Mouse (Mus musculus) CH12.LX (cell line): ENCODE data around the gene Extl1. TPM values are rescaled to one million over a fixed set of nuclear protein-coding genes. Genes with fewer than 3 reads are reported as not detected.

ENCODE experiments used
- DNase-seq: peaks from one replicate; pipeline ENCODE4 v3.0.0-alpha.2; 2013; ENCODE audit errors: extremely low read depth
- H3K27ac ChIP-seq: 2 replicates; pipeline ENCODE4 v1.5.1; 2012; ENCODE audit warnings: low read depth, mild to moderate bottlenecking, control low read depth, moderate library complexity; ENCODE audit not compliant: insufficient read depth
- H3K27me3 ChIP-seq: replicated peaks from 2 replicates; pipeline ENCODE3; 2012; ENCODE audit warnings: inconsistent platforms
- H3K36me3 ChIP-seq, 2 experiments: replicated peaks in 1 of 2; 2 replicates each; pipeline versions ENCODE3 to v1.6.1; 2012; ENCODE audit warnings: inconsistent platforms in 1 of 2, low read length in 1 of 2, mild to moderate bottlenecking in 1 of 2, mixed read lengths in 1 of 2, moderate library complexity in 1 of 2; ENCODE audit not compliant: control insufficient read depth in 1 of 2, insufficient read depth in 1 of 2
- H3K4me1 ChIP-seq, 2 experiments: 2 replicates each; pipeline ENCODE4 v1.6.1; 2012; ENCODE audit warnings: inconsistent platforms in 1 of 2, moderate library complexity in 1 of 2; ENCODE audit not compliant: insufficient read depth in 2 of 2, control insufficient read depth in 1 of 2
- H3K4me2 ChIP-seq: 2 replicates; pipeline ENCODE4 v1.6.1; 2012; ENCODE audit warnings: low read depth, mild to moderate bottlenecking, control low read depth; ENCODE audit not compliant: poor library complexity, insufficient read depth, severe bottlenecking
- H3K4me3 ChIP-seq, 3 experiments: fragments of 150-350 bp in 1 of 3; sonication (generic) in 1 of 3; replicated peaks in 1 of 3; 2 replicates each; pipeline versions ENCODE3 to v1.5.1; 2011 to 2012; ENCODE audit warnings: low read depth in 2 of 3, low read length in 2 of 3, mild to moderate bottlenecking in 2 of 3, moderate library complexity in 2 of 3, control low read depth in 1 of 3, improper control_type of control experiment in 1 of 3, inconsistent platforms in 1 of 3, mixed read lengths in 1 of 3; ENCODE audit not compliant: poor library complexity in 1 of 3
- H3K79me2 ChIP-seq: replicated peaks from 2 replicates; pipeline ENCODE4 v1.6.1; 2012; ENCODE audit warnings: mild to moderate bottlenecking, moderate library complexity; ENCODE audit not compliant: control insufficient read depth, poor library complexity, insufficient read depth, severe bottlenecking; ENCODE audit errors: extremely low read depth
- H3K9ac ChIP-seq: 2 replicates; pipeline ENCODE4 v1.6.1; 2012; ENCODE audit warnings: low read depth, mild to moderate bottlenecking, control low read depth, moderate library complexity; ENCODE audit not compliant: insufficient read depth
- H3K9me3 ChIP-seq: replicated peaks from 2 replicates; pipeline ENCODE3; 2012; ENCODE audit warnings: low read length, inconsistent platforms, mixed read lengths
- BHLHE40 ChIP-seq: IDR thresholded peaks from 2 replicates; pipeline ENCODE4 v1.6.1; 2011; ENCODE audit warnings: mild to moderate bottlenecking, low read depth, low read length, improper control_type of control experiment
- CHD2 ChIP-seq: IDR thresholded peaks from 2 replicates; pipeline ENCODE4 v1.6.1; 2011; ENCODE audit warnings: low read length, improper control_type of control experiment
- E2F4 ChIP-seq: IDR thresholded peaks from 2 replicates; pipeline ENCODE4 v1.6.1; 2011; ENCODE audit warnings: low read depth, low read length, improper control_type of control experiment; ENCODE audit not compliant: insufficient replicate concordance
- ELF1 ChIP-seq: IDR thresholded peaks from 2 replicates; pipeline ENCODE4 v1.6.1; 2014; ENCODE audit warnings: low read depth, mild to moderate bottlenecking, inconsistent platforms, low read length, improper control_type of control experiment
- EP300 ChIP-seq: IDR thresholded peaks from 2 replicates; pipeline ENCODE4 v1.6.1; 2011; ENCODE audit warnings: low read length, improper control_type of control experiment
- ETS1 ChIP-seq: conservative IDR thresholded peaks from 2 replicates; pipeline ENCODE4 v1.6.1; 2012; ENCODE audit warnings: low read depth, mild to moderate bottlenecking, inconsistent platforms, low read length, improper control_type of control experiment, moderate library complexity
- GABPA ChIP-seq: IDR thresholded peaks from 2 replicates; pipeline ENCODE4 v1.6.1; 2012; ENCODE audit warnings: low read depth, low read length, improper control_type of control experiment, inconsistent platforms; ENCODE audit not compliant: insufficient replicate concordance
- JUN ChIP-seq: IDR thresholded peaks from 2 replicates; pipeline ENCODE4 v1.6.1; 2011; ENCODE audit warnings: low read depth, mild to moderate bottlenecking, low read length, improper control_type of control experiment, moderate library complexity; ENCODE audit not compliant: insufficient read depth
- JUND ChIP-seq: conservative IDR thresholded peaks from 2 replicates; pipeline ENCODE4 v1.6.1; 2011; ENCODE audit warnings: low read depth, low read length, improper control_type of control experiment
- KAT2A ChIP-seq: IDR thresholded peaks from 2 replicates; pipeline ENCODE4 v1.6.1; 2012; ENCODE audit warnings: low read length, improper control_type of control experiment, inconsistent platforms; ENCODE audit not compliant: insufficient replicate concordance
- MYC ChIP-seq: IDR thresholded peaks from 2 replicates; pipeline ENCODE4 v1.6.1; 2011; ENCODE audit warnings: low read depth, mild to moderate bottlenecking, improper control_type of control experiment, low read length
- POLR2A ChIP-seq: IDR thresholded peaks from 2 replicates; pipeline ENCODE4 v1.6.1; 2011; ENCODE audit warnings: low read depth, mild to moderate bottlenecking, improper control_type of control experiment, low read length
- POLR2AphosphoS2 ChIP-seq: IDR thresholded peaks from 2 replicates; pipeline ENCODE4 v1.6.1; 2011; ENCODE audit warnings: low read depth, low read length, improper control_type of control experiment
- SIN3A ChIP-seq: IDR thresholded peaks from 2 replicates; pipeline ENCODE4 v1.6.1; 2012; ENCODE audit warnings: low read length, improper control_type of control experiment, inconsistent platforms
- SMC3 ChIP-seq: IDR thresholded peaks from 2 replicates; pipeline ENCODE4 v1.6.1; 2011; ENCODE audit warnings: low read depth, low read length, improper control_type of control experiment
- USF2 ChIP-seq: conservative IDR thresholded peaks from 2 replicates; pipeline ENCODE4 v1.6.1; 2011; ENCODE audit warnings: low read depth, low read length, improper control_type of control experiment
- ZNF384 ChIP-seq: IDR thresholded peaks from 2 replicates; pipeline ENCODE4 v1.6.1; 2012; ENCODE audit warnings: low read depth, low read length, improper control_type of control experiment, inconsistent platforms
- dilution Hi-C: fragments of 300-500 bp; cut with MboI; formaldehyde crosslinking; loops from 2 replicates; pipeline ENCODE4 v1.14.3; 2020; ENCODE audit warnings: low sequenced_read_pairs; ENCODE audit not compliant: extremely low pct_unique_long_range_greater_than_20kb, extremely low pct_ligation_motif_present
- in situ Hi-C: fragments of 300-500 bp; cut with MboI; formaldehyde crosslinking; loops from 3 replicates; pipeline ENCODE4 v1.14.3; 2019; ENCODE audit warnings: low sequenced_read_pairs, low pct_ligation_motif_present, low pct_unique_long_range_greater_than_20kb, mixed read lengths
- polyA plus RNA-seq: library from polyadenylated mRNA; unstranded; fragments of >175 nt; gene quantifications from 2 replicates; pipeline ENCODE4 v1.2.1, GENCODE M21; 2012; ENCODE audit warnings: low read depth; ENCODE audit not compliant: insufficient read length
- total RNA-seq, 2 experiments: library from RNA; depleted of rRNA; stranded (reverse); fragments of 300-350 nt in 1 of 2; fragments of >200 nt in 1 of 2; gene quantifications; 2 replicates each; pipeline ENCODE4 v1.2.3; 2012 to 2014

Gene Extl1
- total and polyA plus RNA-seq, 3 experiments: 0.54 to 4.5 (median 1.6) TPM

DNA sequence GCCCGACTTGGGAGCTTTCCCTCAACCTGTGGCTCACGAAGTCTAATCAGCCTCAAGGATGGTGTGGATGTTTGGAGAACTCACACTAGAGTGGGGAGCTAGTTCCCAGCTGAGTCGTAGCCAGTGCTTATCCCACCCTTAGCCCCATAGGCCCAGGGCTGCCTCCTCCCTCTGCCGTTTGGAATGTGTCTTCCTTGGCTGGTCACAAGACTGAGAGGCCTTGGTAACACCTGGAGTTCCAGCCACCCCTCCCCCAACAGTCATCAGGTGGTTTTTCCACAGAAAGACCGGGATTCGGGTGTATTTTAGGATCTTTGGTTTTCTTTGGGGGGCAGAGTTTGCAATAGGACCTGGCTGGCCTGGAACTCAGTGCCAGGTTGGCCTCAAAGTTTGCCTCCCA is 33.0 kb downstream of the Extl1 start:
- Histone ChIP-seq H3K36me3 (peaks cover 0 to 3% of the 10 kb centered on the region in 2 experiments), H3K9ac (no peak overlapping the region), H3K4me1 (peaks cover 20 to 35% of the 10 kb centered on the region in 2 experiments), H3K27me3 (no peaks in the 10 kb centered on the region), H3K9me3 (peaks cover 9% of the 10 kb centered on the region), H3K4me2 (no peak overlapping the region), H3K79me2 (no peaks in the 10 kb centered on the region), H3K4me3 (no peak overlapping the region), H3K27ac (no peak overlapping the region)
- TF ChIP-seq JUN (no peak), MYC (no peak), SMC3 (no peak), GABPA (no peak), KAT2A (no peak)
- in situ Hi-C loops (loop anchor here (5.0 kb wide), 1 partner anchor 43 kb away; no protein-coding TSS in a partner anchor), dilution Hi-C loops (no loop called here)
- no peak for DNase-seq

DNA sequence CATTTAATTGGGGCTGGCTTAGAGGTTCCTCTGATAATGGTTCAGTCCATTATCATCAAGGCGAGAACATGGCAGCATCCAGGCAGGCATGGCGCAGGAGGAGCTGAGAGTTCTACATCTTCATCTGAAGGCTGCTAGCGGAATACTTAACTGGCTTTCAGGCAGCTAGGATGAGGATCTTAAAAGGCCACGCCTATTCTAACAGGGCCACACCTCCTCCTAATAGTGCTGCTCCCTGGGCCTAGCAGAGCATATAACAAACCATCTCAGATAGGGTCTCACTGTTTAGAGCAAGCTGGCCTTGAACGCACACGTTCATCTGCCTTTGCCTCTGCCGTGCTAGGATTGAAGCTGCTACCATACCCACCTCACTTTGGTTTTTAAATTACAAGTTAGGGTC is 33.8 kb downstream of the Extl1 start:
- no peak overlapping the region for H3K9ac ChIP-seq
- TF ChIP-seq BHLHE40 (no peak), POLR2A (no peak), E2F4 (no peak), SMC3 (no peak), ELF1 (no peak), JUND (no peak), ZNF384 (no peak), USF2 (no peak), CHD2 (no peak), POLR2AphosphoS2 (no peak), ETS1 (no peak), MYC (no peak), EP300 (no peak), SIN3A (no peak)
- TF ChIP-seq, all 38 proteins: peak for 0
- Histone ChIP-seq H3K4me1 (peaks cover 14 to 27% of the 10 kb centered on the region in 2 experiments), H3K36me3 (peaks cover 0 to 1% of the 10 kb centered on the region in 2 experiments), H3K4me2 (no peak overlapping the region), H3K27me3 (no peaks in the 10 kb centered on the region), H3K27ac (no peak overlapping the region), H3K4me3 (no peak overlapping the region), H3K79me2 (no peaks in the 10 kb centered on the region), H3K9me3 (peaks cover 9% of the 10 kb centered on the region)
- no peak for DNase-seq
- dilution Hi-C loops: no loop called here
- in situ Hi-C loops: loop anchor here (5.0 kb wide), 1 partner anchor 43 kb away; no protein-coding TSS in a partner anchor
